Mouse (Mus musculus): ENCODE results near the gene Ddx20.

DNA sequence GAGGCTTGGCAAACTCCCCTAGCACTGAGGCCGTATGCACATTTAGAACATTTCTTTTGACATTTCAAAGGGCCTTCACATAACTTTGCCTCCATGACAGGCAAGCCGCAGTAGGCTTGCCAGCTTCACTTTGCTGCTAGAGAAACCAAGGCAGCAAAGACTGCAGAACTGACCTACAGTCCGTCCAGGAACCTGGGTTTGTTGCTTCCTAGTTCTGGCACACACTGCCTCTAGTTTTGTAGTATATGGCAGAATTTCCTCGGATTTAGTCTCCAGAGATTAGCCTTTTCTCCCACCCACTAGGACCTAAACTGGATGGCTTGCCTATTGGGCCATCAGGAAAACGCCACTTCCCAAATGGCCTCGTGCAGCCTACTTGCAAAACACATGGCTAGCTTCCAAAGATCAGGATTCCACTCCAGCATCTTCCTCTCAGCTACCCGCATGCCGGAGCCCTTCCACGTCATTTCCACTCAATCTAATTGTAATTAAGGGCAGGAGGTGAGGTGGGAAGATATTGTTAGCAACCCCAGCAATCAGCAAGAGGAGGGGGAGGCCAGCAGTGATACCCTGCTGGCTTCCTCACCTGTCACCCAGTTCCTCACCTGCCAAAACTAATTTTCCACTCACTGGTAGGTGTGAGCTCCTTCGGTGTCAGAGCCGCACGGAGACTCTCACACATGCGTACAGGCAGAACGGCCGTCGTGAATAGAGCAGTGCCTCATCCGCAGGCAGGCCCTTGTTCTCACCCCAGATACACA lies 9.2 kb upstream of the Ddx20 start:
- TF ChIP-seq CTCF (IDR thresholded peaks at IDR 0.05; ENCODE audit: low read depth, low read length) (no peak), EP300 (IDR thresholded peaks at IDR 0.05; ENCODE audit: insufficient read depth, low read depth, low read length) (no peak), POLR2A (IDR thresholded peaks at IDR 0.05; ENCODE audit: insufficient read depth, low read length) (no peak)

Measured in ES-Bruce4 (cell line).